Mouse (Mus musculus) small intestine, adult 10 weeks (tissue): ENCODE data around the gene Morn3. TPM values are rescaled to one million over a fixed set of nuclear protein-coding genes. Genes with fewer than 3 reads are reported as not detected.

Source experiments
- polyA plus RNA-seq: library from polyadenylated mRNA; stranded (reverse); fragments of 350-450 nt; fragmentation: Illumina TruSeq; extraction: RNeasy Lipid Tissue Mini Kit (QIAGEN cat#74804); gene quantifications from one replicate; pipeline ENCODE4 v1.2.3, GENCODE M21; 2014; ENCODE audit warnings: low replicate concordance

Gene Morn3
- not detected for polyA plus RNA-seq

DNA sequence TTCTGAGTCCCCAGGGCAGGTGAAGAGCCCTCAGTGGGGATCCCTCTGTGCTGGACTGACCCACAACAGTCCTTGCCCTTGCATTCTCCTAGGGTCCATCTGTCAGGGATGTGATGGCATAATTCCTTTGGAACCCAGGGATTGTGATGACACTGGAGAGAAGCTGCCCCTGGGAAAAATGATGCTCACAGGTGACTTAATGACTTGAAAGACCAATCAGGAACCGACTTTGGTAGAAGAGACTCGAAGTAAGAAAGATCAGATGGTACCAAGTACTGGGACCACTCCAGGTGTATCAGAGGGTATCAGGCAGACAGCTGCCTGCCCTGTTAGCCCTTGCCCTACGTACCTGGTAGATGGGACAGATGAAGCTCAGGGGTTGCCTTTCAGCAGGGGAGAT, at the start of gene Morn3:
TSS of gene Morn3 (minus strand) at position 101 of the 400 bp plus-strand sequence.

GRCm38 (mm10) chr5:123068115-123068514, 21.3 kb upstream of the Morn3 start, which contains the start of gene Tmem120b:
Gene Tmem120b (plus strand): TSS chr5:123068415.

GRCm38 (mm10) chr5:123014753-123015701, 31.8 kb downstream of the Morn3 start, which contains the start of gene Orai1:
Gene Orai1 (plus strand): TSS chr5:123015074.

GRCm38 (mm10) chr5:122989551-122990330, 57.1 kb downstream of the Morn3 start, which contains the start of gene Kdm2b:
Gene Kdm2b (minus strand): TSS chr5:122989823.

Other genes starting within 250 kb of the Morn3 start
- 97.0 TPM for gene Anapc5, start 225.7 kb downstream of the Morn3 start, polyA plus RNA-seq
- 7.6 TPM for gene Rnf34, start 197.0 kb downstream of the Morn3 start, polyA plus RNA-seq
- 14.6 TPM for gene Kdm2b, start 57.2 kb downstream of the Morn3 start, polyA plus RNA-seq
- 2.3 TPM for gene Orai1, start 31.9 kb downstream of the Morn3 start, polyA plus RNA-seq
- not detected for gene Tmem120b, start 21.4 kb upstream of the Morn3 start, polyA plus RNA-seq
- 0.26 TPM for gene Rhof, start 85.7 kb upstream of the Morn3 start, polyA plus RNA-seq
- gene Setd1b, start 95.2 kb upstream of the Morn3 start, polyA plus RNA-seq = 4.3 TPM
- gene Psmd9, start 122.4 kb upstream of the Morn3 start, polyA plus RNA-seq = 3.3 TPM
- gene Hpd, start 135.7 kb upstream of the Morn3 start, polyA plus RNA-seq = 1.7 TPM
- not detected for gene Wdr66, start 205.1 kb upstream of the Morn3 start, polyA plus RNA-seq